9 mouse cellular contexts compared by ENCODE assay signal in genomic region chr8:86933898-86934297, GRCm38 (mm10). TPM values are rescaled to one million over a fixed set of nuclear protein-coding genes. Genes with fewer than 3 reads are reported as not detected.
A peak's percentile ranks its signal among the peaks of the same experiment; 100 is the strongest.
DNase-seq lines count a peak whose midpoint lies in the region; ATAC-seq and TF ChIP-seq lines count a peak whose summit lies in the region.
"Had no signal": no experiment of that assay in that cellular context is flagged by ENCODE, and none has a peak within 500 bp of the region (broad histone marks: within the 10 kb centered on the region; RNA-seq: fewer than 3 reads in every experiment).

No protein-coding gene starts in this region.

- H3K4me1 ChIP-seq in forebrain, postnatal 0 days (ENCODE audit: insufficient read depth): no peaks in the 10 kb centered on the region
- H3K4me1 ChIP-seq in intestine, embryonic 15.5 days (replicated peaks): no peaks in the 10 kb centered on the region
- H3K4me1 ChIP-seq in midbrain, embryonic 15.5 days: peaks cover 5% of the 10 kb centered on the region; the same call in 1 of the 2 replicates

- H3K27ac ChIP-seq in forebrain, postnatal 0 days (ENCODE audit: low read depth, low read length): no peak overlapping the region
- H3K27ac ChIP-seq in intestine, embryonic 15.5 days: no peak overlapping the region
- no peak overlapping the region for H3K27ac ChIP-seq in midbrain, embryonic 15.5 days
- H3K27ac ChIP-seq: macrophage had no signal

- WGBS in forebrain, postnatal 0 days: 22% methylated on average over 9 of the region's 9 CpGs
- WGBS in intestine, embryonic 15.5 days: 5% methylated on average over 9 of the region's 9 CpGs
- WGBS in midbrain, embryonic 15.5 days: 11% methylated on average over 9 of the region's 9 CpGs

- peak; percentile 9 for DNase-seq in ovary, postnatal 10 days (ENCODE audit: low spot score)
- no peak for DNase-seq in ovary, adult 18-20 months (ENCODE audit: low spot score)
- DNase-seq in cerebellum, adult 11-12 months: peak; percentile 72
- peak; percentile 81 for DNase-seq in forebrain, postnatal 0 days
- peak; percentile 50 to 52 for DNase-seq in left cerebral cortex, postnatal 36 days (ENCODE audit: low spot score in 2 of 2)

- no peak overlapping the region for H3K4me2 ChIP-seq in forebrain, postnatal 0 days (ENCODE audit: low read depth)
- peak overlapping the region; percentile 34; the same call in 1 of the 2 replicates for H3K4me2 ChIP-seq in intestine, embryonic 15.5 days (replicated peaks)
- H3K4me2 ChIP-seq in midbrain, embryonic 15.5 days: peak overlapping the region; percentile 37

- H3K36me3 ChIP-seq in forebrain, postnatal 0 days (ENCODE audit: insufficient read depth): no peaks in the 10 kb centered on the region
- no peaks in the 10 kb centered on the region for H3K36me3 ChIP-seq in intestine, embryonic 15.5 days
- H3K36me3 ChIP-seq in midbrain, embryonic 15.5 days (replicated peaks): no peaks in the 10 kb centered on the region

- no peaks in the 10 kb centered on the region for H3K9me3 ChIP-seq in forebrain, postnatal 0 days (ENCODE audit: low read length)
- no peaks in the 10 kb centered on the region for H3K9me3 ChIP-seq in intestine, embryonic 15.5 days
- H3K9me3 ChIP-seq in midbrain, embryonic 15.5 days: no peaks in the 10 kb centered on the region

- no peak overlapping the region for H3K9ac ChIP-seq in forebrain, postnatal 0 days
- H3K9ac ChIP-seq in intestine, embryonic 15.5 days: no peak overlapping the region
- H3K9ac ChIP-seq in midbrain, embryonic 15.5 days: no peak overlapping the region

- peak; percentile 91 for TF ChIP-seq CTCF in forebrain, postnatal 0 days (IDR thresholded peaks at IDR 0.05; ENCODE audit: low read depth)

- H3K27me3 ChIP-seq in forebrain, postnatal 0 days (ENCODE audit: insufficient read depth, low read length): no peaks in the 10 kb centered on the region
- no peaks in the 10 kb centered on the region for H3K27me3 ChIP-seq in intestine, embryonic 15.5 days (replicated peaks)
- no peaks in the 10 kb centered on the region for H3K27me3 ChIP-seq in midbrain, embryonic 15.5 days (replicated peaks)

- H3K4me3 ChIP-seq in forebrain, postnatal 0 days (ENCODE audit: low read depth, low read length): no peak overlapping the region
- H3K4me3 ChIP-seq in intestine, embryonic 15.5 days (replicated peaks): no peak overlapping the region
- H3K4me3 ChIP-seq in midbrain, embryonic 15.5 days: no peak overlapping the region

- intact Hi-C loops in left cerebral cortex, postnatal 36 days (cut with DNase I): loop anchor here (2.0 to 5.0 kb wide), 2 partner anchors 538 to 603 kb away; partner anchors contain the start of gene Cbln1

- ATAC-seq in forebrain, postnatal 0 days: peak; percentile 50
- ATAC-seq in intestine, embryonic 15.5 days: peak; percentile 76
- 0 out of 2 replicates have a peak, but pooled peaks have one; percentile 39 for ATAC-seq in midbrain, embryonic 15.5 days (replicated peaks)
- ATAC-seq in megakaryocyte-erythroid progenitor cell, adult 5-6 weeks (replicated peaks; ENCODE audit: low FRiP score, low TSS enrichment, poor library complexity, severe bottlenecking): no peak

RNA-seq across cellular contexts. Expression of gene N4bp1, which starts 48.8 kb away (rescaled TPM):
- 14.8 and 19.4 TPM in 2 replicates for total RNA-seq in forebrain, postnatal 0 days (2014; rRNA removed)
- polyA plus RNA-seq in forebrain, postnatal 0 days (2015; fragmentation: Nextera tagmentation; extraction: Ambion mirVana): 3.0 and 4.5 TPM in 2 replicates
- 8.1 and 8.5 TPM in 2 replicates for polyA plus RNA-seq in intestine, embryonic 15.5 days (2015; fragmentation: Nextera tagmentation; extraction: Ambion mirVana)
- 10 to 100 TPM; 31.1 to 38.6 TPM for total RNA-seq in left cerebral cortex, postnatal 36 days (2021)
- 11.4 and 11.8 TPM in 2 replicates for polyA plus RNA-seq in midbrain, embryonic 15.5 days (2015; fragmentation: Nextera tagmentation; extraction: Ambion mirVana)
- 15.9 and 17.0 TPM in 2 replicates for total RNA-seq in megakaryocyte-erythroid progenitor cell, adult 5-6 weeks (2014; fragmentation: Nextera tagmentation)
- 11.1 and 14.5 TPM in 2 replicates for total RNA-seq in megakaryocyte-erythroid progenitor cell, adult 5-6 weeks (2017)
